Mouse (Mus musculus) naive thymus-derived CD4-positive, alpha-beta T cell, adult 2 months (primary cell): ENCODE data around the gene Crispld2.

ENCODE experiments used
- DNase-seq: peaks from one replicate; pipeline ENCODE4 v3.0.0-alpha.2; 2011; ENCODE audit warnings: low read depth

Gene Crispld2

DNA sequence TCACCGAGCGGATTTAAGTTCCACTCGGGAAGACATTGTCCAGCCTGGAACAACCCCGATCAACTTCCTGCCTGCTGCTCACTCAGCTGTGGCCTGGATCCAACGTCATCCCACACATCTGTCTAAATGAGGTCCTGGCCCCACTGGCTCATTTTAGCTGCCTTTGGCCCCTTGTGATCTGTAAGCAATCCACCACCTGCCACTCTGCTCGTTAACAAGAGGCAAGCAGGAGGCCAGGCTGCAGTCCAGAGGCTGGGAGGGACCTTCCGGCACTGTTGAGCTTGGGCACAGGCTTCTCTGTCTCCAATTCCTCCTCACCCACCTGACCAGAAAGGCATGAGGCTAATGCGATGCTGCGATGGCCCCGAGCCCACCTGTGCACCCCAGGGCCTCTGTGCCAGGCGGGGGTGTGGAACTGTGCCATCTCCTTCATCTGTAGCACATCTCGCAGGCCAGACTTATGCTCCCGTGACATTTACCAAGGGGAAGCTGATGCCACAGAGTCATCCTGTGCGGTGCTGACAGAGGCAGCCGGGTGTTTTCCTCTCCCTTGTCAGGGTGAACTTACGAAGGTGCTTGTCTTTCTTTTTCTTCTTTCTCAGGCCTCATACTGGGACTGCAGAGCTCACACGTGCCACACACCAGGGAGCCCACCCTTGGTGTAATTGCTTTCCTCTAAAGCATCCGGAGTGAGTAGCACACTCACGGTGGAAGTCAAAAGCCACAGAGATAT lies 75.9 kb downstream of the Crispld2 start:
- DNase-seq: peak; percentile 27

DNA sequence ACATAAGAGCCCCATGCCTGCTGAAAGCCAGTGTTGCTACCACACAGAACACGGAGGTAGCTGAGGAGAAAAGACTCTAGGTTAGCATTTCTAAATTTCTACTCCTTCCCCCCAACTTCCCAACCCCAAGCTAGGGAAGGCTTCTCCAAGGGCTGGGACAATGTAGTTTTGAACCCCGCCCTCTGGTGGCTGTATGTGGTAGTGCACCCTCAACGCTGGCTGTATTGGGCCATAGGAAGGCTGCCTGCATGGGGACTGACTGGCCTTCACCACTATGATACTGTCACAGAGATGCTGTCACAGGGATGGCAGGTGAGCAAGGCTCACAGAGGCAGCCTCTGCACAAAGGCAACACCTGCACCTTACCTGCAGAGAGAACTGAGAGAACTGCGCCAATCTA lies 79.4 kb downstream of the Crispld2 start:
- peak; percentile 81 for DNase-seq

DNA sequence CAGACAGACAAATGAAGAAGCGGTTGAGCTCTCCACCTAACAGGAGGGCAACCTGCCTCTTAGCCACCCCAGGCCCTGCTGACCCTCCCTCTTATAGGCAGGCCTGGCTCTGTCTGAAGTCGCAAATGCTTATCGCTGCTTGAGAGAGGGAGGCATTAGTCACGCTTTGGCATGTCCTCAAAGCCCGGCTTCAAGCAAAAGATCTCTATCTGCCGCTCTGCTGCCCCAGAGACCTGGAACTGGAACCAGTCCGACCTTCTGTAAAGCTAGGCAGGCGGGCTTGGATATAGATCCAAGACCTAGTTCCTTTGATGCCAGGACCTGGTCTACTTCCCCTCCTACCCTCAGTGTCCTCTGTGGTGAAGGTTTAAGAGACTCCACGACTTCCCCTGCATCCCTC lies 80.0 kb downstream of the Crispld2 start:
- no peak for DNase-seq

DNA sequence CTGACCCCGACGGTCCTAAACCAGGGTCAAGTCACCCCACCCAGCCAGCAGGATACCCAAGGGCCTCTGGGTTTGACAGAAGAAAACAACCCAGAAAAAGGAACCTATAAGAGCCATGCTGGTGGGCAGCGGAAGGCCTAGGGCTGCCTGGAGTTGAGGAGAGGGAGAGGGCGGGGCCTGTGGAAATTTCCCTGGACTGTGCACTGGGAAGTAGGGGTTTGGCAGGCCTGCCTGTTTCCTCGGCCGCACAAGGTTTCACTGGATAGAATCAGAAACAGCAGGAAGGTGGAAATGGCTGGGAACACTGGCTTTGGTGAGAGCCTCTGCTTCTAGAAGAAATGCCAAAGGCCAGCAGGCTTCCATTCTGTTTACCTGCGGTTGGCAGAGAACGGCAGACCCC lies 80.6 kb downstream of the Crispld2 start:
- no peak for DNase-seq

DNA sequence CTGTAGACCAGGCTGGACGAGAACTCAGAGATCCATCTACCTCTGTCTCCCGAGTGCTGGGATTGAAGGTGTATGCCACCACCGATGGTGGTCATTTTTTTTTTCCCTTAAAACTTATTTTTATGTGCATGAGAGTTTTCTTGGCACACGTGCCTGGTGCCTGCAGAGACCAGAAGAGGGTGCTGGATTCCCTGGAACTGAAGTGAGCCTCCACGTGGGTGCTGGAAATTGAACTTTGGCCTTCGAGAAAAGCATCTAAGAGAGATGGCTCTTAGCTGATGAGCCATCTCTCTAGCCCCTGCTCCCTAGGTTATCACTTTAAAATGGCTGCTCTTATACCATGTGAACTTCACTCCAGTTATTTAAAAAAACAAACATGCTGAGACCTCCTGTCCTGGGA lies 82.3 kb downstream of the Crispld2 start:
- DNase-seq: no peak

DNA sequence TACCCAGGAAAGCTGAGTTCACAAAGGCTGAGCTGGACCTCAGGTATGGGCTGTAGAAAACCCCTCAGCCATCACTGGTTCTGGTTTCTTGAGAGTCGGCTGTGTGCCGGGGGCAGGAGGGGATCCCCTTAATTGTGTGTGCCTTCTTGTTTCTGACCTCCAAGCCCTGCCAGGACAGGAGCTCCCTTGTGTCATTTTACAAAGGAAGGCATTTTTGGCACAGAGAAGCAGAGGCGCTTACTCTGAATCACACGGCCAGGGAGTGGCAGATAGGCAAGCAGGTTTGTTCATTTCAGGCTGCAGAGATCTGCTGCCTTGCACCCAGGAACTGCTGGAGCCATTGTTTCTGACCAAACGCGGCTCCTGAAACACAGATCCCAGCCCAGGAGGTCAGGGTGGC lies 83.1 kb downstream of the Crispld2 start:
- DNase-seq: no peak

DNA sequence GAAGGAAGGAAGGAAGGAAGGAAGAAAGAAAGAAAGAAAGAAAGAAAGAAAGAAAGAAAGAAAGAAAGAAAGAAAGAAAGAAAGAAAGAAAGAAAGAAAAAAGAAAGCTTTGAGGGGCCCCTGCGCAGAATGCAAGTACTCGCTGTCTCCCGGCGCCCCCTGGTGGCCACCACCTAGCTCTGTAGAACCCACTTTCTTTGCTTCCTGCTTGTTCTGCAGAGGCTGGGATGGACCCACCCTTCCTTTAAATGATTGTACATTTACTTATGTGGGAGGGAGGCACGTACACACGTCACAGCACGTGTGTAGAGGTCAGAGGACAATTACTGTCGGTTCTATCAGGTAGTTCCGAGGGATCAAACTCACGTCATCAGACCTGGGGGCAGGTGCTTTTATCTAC lies 85.8 kb downstream of the Crispld2 start:
- peak; percentile 85 for DNase-seq

DNA sequence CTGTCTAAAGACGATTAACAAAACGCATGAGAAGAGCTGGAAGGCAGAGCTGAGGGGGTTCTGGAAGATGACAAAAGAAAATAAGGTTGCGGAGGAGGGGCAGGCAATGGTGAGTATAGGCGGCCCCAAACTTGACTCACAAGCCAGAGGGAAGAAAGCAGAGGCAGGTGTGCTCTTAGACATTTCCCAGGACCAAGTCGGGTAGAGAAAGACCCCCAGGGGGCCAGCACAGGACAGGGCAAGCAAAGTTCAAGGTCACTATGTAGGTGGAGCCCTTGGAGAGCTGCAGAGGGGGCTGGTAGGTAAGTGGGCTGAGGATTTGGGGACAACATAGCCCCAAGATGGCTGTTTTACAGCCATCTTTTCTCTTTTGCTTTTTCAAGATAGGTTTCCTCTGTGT lies 87.1 kb downstream of the Crispld2 start:
- no peak for DNase-seq

DNA sequence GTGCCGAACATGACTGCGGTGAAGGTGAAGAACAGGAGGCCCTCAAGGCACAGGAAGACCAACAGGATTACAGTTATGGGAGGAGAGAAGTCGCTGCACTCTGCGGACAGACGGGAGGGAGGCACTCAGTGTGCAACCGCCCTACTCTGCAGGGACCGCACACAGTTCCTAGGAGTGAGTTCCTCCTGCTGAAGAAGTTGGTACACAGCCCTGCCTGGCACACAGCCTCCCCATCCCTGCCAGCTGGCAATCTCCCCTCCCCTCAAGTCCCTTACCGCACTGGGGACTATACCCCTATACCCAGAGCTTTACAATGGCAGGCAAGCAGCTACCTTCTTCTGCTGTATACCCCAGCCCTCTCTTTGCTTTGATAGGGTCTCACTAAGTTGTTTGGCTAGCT lies 91.0 kb downstream of the Crispld2 start:
- no peak for DNase-seq

DNA sequence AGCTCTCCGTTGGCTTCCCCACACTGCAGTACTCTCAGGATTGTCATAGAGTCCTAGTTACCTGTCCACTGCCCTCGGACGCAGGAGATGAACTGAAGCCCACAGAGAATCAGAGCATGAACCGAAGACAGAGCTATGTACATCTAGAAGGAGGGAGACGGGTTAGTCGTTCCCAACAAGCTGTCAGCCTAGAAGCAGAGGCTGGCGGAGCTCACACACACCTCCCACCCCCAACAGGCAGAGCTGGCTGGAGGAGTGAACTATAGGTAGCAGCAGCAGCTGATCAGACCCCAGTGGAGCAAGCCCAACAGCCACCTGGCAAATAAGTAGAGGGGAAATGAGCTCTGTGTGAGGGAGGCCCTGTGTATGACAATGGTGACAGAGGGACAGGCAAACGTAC lies 92.5 kb downstream of the Crispld2 start:
- no peak for DNase-seq

DNA sequence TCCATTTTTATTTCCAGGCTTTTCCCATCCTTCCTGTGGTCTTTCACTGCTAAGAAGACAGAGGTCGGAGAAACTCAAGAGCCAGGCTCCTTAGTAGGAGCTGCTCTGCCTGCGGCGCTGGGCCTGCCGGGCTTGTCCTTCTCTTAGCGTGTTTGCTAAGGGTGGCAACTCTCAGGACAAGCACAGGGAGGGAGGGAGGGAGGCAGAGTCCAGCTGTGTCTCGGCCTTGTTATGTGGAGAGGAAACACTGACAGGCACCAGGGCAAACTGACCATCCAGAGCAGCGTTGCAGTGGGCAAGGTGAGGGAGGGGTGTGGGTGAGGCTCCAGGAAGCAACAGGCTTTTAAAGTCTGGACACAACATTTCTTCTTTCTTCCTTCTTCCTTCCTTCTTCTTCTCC lies 97.3 kb downstream of the Crispld2 start:
- DNase-seq: no peak

DNA sequence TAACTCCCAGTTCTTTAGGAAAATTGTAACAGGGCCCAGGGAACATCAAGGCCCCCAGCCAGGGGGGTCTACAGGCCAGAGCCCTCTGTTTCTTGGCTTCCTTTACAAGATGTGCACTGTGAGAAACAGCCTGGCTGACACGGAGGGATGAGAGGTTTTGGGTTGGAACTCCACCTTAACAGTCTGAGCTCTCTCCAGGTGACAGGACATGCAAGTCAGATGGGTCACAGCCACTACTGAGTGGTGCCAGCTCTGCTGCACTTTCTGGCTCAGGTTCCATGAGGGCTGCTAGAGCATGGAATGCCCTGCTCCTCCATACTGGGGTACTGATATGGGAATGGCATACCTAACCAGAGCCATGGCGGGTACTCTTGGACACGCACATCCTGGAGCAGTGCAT lies 98.8 kb downstream of the Crispld2 start:
- DNase-seq: no peak

DNA sequence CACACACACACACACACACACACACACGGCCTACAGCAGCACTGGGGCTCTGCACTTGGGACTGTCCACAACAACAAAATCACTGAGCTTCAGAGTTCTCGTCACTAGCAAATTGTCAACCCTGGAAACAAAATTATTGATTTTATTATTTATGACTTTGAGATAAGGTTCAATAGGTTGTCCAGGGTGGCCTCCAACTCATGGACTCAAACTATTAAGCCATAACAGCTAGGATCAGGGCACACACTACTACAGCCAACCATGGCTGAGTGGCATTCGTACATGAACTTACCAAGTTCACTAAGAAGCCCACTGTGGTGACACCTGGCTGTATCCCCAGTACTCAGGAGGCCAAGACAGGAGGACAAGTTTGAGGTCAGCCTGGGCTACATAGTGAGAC lies 100.9 kb downstream of the Crispld2 start:
- DNase-seq: no peak

DNA sequence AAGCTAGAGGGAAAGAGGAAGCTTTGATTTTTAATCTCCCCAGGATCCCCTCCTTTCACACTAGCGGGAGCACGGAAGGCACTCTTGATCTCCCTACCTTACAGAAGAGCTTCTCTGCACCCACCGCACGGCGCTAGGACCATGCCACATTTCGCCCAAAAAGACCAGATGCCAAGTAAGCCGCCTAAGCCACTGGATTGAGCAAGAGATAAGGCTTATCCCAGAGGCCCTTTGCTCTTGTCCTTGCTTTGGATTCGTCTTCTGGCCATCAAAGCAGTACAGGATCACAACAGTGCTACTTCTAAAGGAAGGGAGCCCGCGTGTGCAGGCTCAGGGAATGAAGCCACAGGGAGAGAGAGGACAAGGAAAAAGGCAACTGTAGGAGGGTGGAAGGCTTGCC lies 102.6 kb downstream of the Crispld2 start:
- no peak for DNase-seq

DNA sequence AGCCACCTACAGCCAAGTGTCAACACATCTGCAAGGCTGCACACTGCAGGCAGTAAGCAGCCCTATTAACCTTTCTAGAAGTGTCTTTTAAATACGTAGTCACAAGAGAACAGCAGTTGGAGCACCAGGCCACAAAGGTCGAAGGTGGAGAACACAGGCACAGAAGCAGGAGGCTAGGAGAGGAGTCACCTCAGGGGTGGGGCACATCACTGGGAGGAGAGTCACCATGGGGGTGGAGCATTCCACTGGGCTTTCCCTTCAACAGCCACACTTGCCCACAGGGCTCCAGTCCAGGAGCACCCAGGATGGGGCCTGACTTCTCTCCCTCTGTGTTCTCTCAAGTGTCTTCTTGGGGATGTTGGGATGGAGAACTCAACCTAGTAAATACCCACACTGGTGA lies 104.2 kb downstream of the Crispld2 start:
- DNase-seq: no peak

DNA sequence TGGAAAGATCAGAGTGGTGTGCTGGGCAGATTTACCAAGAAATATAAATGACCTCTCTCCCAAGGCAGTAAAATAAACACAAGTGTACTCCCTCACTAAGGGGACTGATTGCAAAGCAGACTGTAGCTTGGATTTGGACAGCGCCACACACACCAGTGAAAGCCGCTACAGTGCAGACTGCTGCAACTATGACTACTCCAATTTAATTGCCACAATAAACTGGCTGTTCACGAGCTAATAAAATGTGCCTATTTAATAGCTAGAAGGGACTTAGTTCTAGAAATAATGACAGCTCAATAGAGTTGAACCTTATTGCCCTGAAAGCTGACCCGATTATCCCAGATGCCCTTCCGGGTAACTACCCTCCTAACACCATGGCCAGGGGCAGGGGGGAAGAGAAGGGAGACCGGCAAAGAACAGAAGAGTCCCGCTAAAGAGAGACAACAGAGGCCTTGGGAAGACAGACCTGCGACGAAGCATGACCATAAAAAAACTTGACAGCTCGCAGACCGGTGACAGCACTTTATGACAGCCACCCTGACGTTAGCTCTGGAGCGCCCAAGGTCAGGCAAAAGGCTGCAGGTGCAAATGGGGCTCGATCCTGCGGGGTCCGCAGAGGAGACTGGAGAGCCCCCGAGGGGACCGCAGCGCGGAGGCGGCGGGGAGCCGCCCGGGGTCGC lies 108.3 kb downstream of the Crispld2 start:
- DNase-seq: no peak

DNA sequence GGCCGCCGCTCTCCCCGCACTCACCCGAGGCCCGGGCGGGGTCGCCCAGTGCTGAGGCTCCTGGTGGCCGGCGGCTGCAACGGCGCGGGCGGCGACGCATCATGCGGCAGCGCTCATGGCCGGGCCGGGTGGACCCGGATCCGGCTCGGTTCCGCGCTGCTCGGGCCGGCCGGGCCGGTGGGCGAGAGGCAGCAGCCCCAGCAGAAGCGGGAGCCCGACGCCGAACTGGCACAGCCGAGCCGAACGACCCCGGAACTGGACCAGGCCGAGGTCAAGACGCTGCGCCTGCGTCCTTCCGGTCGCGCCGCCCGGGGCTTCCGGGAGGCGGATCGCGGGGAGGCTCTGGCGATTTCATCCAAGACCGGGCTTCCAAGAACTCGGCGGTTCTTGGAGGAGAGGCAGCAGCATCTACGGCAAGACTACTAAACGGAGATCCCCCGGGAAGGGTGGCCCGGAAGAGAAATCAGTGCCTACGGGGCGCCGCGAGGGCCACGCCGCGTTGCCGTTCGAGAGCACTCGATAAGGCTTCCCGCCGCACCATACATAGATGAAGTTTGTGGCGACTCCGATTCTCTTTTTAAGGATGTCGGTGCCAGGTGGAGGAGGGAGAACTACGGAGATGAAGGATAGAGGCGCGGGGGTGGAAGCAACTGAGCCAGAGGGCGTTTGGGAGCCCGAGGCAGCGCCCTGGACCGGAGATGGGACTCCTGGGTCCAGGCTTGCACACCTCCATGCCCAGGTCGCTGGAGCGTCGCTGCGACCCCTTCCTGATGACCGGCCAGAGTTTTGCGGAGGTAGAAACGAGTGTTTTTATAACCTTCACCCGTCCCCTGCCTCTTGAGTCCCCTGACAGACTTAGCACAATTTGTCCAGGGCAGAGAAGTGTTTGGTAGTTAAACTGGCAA lies 109.1 kb downstream of the Crispld2 start, which contains the start of gene Zdhhc7:
TSS of gene Zdhhc7 (minus strand) at position 415 of the 905 bp plus-strand sequence.
- DNase-seq: peak; percentile 80
